Mouse (Mus musculus) cortical plate, adult 2 months (tissue): ENCODE results near the gene Cnga1.
"Not testable (repeated sequence)": the region's sequence is repeated elsewhere in the genome, so short reads cannot be mapped to it uniquely, and the experiment has no call there.

ENCODE experiments used
- CTCF ChIP-seq: fragments of 200-500 bp; IDR thresholded peaks from 2 replicates; pipeline ENCODE4 v1.5.1; 2011; ENCODE audit warnings: mild to moderate bottlenecking, control low read depth, low read length; ENCODE audit not compliant: insufficient read depth; ENCODE audit errors: extremely low read depth
- POLR2A ChIP-seq: fragments of 200-500 bp; IDR thresholded peaks from 2 replicates; pipeline ENCODE4 v1.6.1; 2011; ENCODE audit warnings: mild to moderate bottlenecking, low read length, control low read depth; ENCODE audit not compliant: insufficient read depth; ENCODE audit errors: extremely low read depth

DNA sequence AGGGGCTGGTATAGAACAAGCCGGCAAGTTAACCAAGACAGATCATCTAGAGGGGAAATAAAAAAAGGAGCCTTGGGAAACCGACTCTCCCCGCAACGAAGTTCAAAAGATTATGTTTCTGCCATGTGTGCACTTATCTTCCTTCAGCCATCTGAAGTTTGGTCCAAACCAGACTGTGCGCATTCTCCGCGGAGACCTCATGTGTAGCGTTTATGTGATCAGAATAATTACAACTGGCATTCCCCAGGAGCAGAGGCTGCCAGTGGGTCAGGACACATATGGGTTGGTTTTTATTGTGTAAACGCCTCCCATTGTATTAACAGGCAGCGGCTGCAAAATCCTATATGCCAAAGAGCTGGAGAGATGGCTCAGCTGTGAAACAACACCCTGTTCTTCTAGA is 64.5 kb downstream of the Cnga1 start:
- TF ChIP-seq CTCF, POLR2A: not testable (repeated sequence)
